Mouse (Mus musculus): ENCODE data around the gene Olfr827. TPM values are rescaled to one million over a fixed set of nuclear protein-coding genes. Genes with fewer than 3 reads are reported as not detected.

The Olfr827 gene
- polyA plus RNA-seq, 1 experiment: not detected

- H3K27ac ChIP-seq (ENCODE audit: insufficient read depth, low read depth, low read length): no peak overlapping the region
- 75% methylated on average over 3 of the region's 3 CpGs for WGBS
- H3K4me1 ChIP-seq (ENCODE audit: control insufficient read depth, insufficient read depth, low read length): no peaks in the 10 kb centered on the region
- TF ChIP-seq POLR2A (IDR thresholded peaks at IDR 0.05; ENCODE audit: insufficient read depth, low read depth, low read length): no peak
- no peak for TF ChIP-seq CTCF (IDR thresholded peaks at IDR 0.05; ENCODE audit: insufficient read depth, low read depth, low read length)
- H3K4me3 ChIP-seq (ENCODE audit: insufficient read depth, low read depth, low read length): no peak overlapping the region
Observed at GRCm38 (mm10) chr10:130225034-130225433, 10.8 kb upstream of the Olfr827 start.

- 80% methylated on average over 1 of the region's 1 CpGs for WGBS
- H3K4me3 ChIP-seq (ENCODE audit: insufficient read depth, low read depth, low read length): no peak within 1 kb of the TSS
- TF ChIP-seq POLR2A (IDR thresholded peaks at IDR 0.05; ENCODE audit: insufficient read depth, low read depth, low read length) (no peak), CTCF (IDR thresholded peaks at IDR 0.05; ENCODE audit: insufficient read depth, low read depth, low read length) (no peak)
- no peaks in the 10 kb centered on the region for H3K4me1 ChIP-seq (ENCODE audit: control insufficient read depth, insufficient read depth, low read length)
- no peak within 1 kb of the TSS for H3K27ac ChIP-seq (ENCODE audit: insufficient read depth, low read depth, low read length)
Observed at GRCm38 (mm10) chr10:130184086-130184485, 30.1 kb downstream of the Olfr827 start, which contains the start of gene Olfr826. TSS of gene Olfr826 (minus strand) at chr10:130184186.

GRCm38 (mm10) chr10:130166666-130167065 lies 47.5 kb downstream of the Olfr827 start, which contains the start of gene Olfr825:
TSS of gene Olfr825 (minus strand) at chr10:130166766.
- Histone ChIP-seq H3K4me3 (ENCODE audit: insufficient read depth, low read depth, low read length) (no peak within 1 kb of the TSS), H3K4me1 (ENCODE audit: control insufficient read depth, insufficient read depth, low read length) (no peaks in the 10 kb centered on the region), H3K27ac (ENCODE audit: insufficient read depth, low read depth, low read length) (no peak within 1 kb of the TSS)
- no peak for TF ChIP-seq POLR2A (IDR thresholded peaks at IDR 0.05; ENCODE audit: insufficient read depth, low read depth, low read length)
- no peak for TF ChIP-seq CTCF (IDR thresholded peaks at IDR 0.05; ENCODE audit: insufficient read depth, low read depth, low read length)

DNA sequence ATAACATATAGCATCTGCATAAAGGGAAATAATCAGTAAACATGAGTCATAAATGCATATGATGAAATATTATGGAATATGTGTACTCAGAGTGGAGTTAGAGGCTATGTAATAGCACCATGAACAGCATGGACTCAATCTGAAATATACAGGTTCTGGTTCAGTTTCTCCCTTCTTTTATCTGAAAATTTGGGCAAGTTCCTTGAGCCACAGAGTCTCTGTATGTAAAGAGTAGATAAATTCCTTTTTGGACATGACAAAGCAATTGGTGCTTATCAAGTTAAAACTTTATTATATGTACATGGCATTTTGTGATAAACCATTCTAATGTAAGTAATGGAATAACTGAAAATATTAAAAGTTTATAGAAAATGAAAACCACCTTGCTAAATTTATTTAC lies 49.0 kb downstream of the Olfr827 start:
- Histone ChIP-seq H3K4me1 (ENCODE audit: control insufficient read depth, insufficient read depth, low read length) (no peaks in the 10 kb centered on the region), H3K27ac (ENCODE audit: insufficient read depth, low read depth, low read length) (no peak overlapping the region), H3K4me3 (ENCODE audit: insufficient read depth, low read depth, low read length) (no peak overlapping the region)
- TF ChIP-seq POLR2A (IDR thresholded peaks at IDR 0.05; ENCODE audit: insufficient read depth, low read depth, low read length): no peak
- TF ChIP-seq CTCF (IDR thresholded peaks at IDR 0.05; ENCODE audit: insufficient read depth, low read depth, low read length): no peak

Other genes with a start within 250 kb of the Olfr827 start
- gene Olfr819, start 247.1 kb downstream of the Olfr827 start, polyA plus RNA-seq (2012; ENCODE audit: insufficient read depth, insufficient read length, low replicate concordance, missing spikeins): not detected in 2 replicates
- gene Olfr247, start 238.3 kb downstream of the Olfr827 start, polyA plus RNA-seq (2012; ENCODE audit: insufficient read depth, insufficient read length, low replicate concordance, missing spikeins): not detected in 2 replicates
- gene Gm10310, start 229.3 kb downstream of the Olfr827 start, polyA plus RNA-seq (2012; ENCODE audit: insufficient read depth, insufficient read length, low replicate concordance, missing spikeins): not detected in 2 replicates
- not detected in 2 replicates for gene Olfr820, start 201.8 kb downstream of the Olfr827 start, polyA plus RNA-seq (2012; ENCODE audit: insufficient read depth, insufficient read length, low replicate concordance, missing spikeins)
- gene Olfr821, start 184.1 kb downstream of the Olfr827 start, polyA plus RNA-seq (2012; ENCODE audit: insufficient read depth, insufficient read length, low replicate concordance, missing spikeins): not detected in 2 replicates
- gene Olfr822, start 143.2 kb downstream of the Olfr827 start, polyA plus RNA-seq (2012; ENCODE audit: insufficient read depth, insufficient read length, low replicate concordance, missing spikeins): not detected in 2 replicates
- gene Olfr823, start 99.0 kb downstream of the Olfr827 start, polyA plus RNA-seq (2012; ENCODE audit: insufficient read depth, insufficient read length, low replicate concordance, missing spikeins): not detected in 2 replicates
- not detected in 2 replicates for gene Olfr824, start 84.4 kb downstream of the Olfr827 start, polyA plus RNA-seq (2012; ENCODE audit: insufficient read depth, insufficient read length, low replicate concordance, missing spikeins)
- gene Olfr825, start 47.6 kb downstream of the Olfr827 start, polyA plus RNA-seq (2012; ENCODE audit: insufficient read depth, insufficient read length, low replicate concordance, missing spikeins): not detected in 2 replicates
- gene Olfr826, start 30.2 kb downstream of the Olfr827 start, polyA plus RNA-seq (2012; ENCODE audit: insufficient read depth, insufficient read length, low replicate concordance, missing spikeins): not detected in 2 replicates
- gene Neurod4, start 65.8 kb upstream of the Olfr827 start, polyA plus RNA-seq (2012; ENCODE audit: insufficient read depth, insufficient read length, low replicate concordance, missing spikeins): not detected in 2 replicates
- not detected in 2 replicates for gene Tespa1, start 108.5 kb upstream of the Olfr827 start, polyA plus RNA-seq (2012; ENCODE audit: insufficient read depth, insufficient read length, low replicate concordance, missing spikeins)
- gene Vmn2r84, start 179.9 kb upstream of the Olfr827 start, polyA plus RNA-seq (2012; ENCODE audit: insufficient read depth, insufficient read length, low replicate concordance, missing spikeins): not detected in 2 replicates
- gene Vmn2r85, start 215.3 kb upstream of the Olfr827 start, polyA plus RNA-seq (2012; ENCODE audit: insufficient read depth, insufficient read length, low replicate concordance, missing spikeins): not detected in 2 replicates
- not detected in 2 replicates for gene Vmn2r86, start 241.6 kb upstream of the Olfr827 start, polyA plus RNA-seq (2012; ENCODE audit: insufficient read depth, insufficient read length, low replicate concordance, missing spikeins)

All from olfactory bulb, adult 2 months (tissue).